Mouse (Mus musculus) T-helper 2 cell (primary cell): ENCODE data around the gene Ptpn11.
"Not testable (repeated sequence)": the region's sequence is repeated elsewhere in the genome, so short reads cannot be mapped to it uniquely, and the experiment has no call there.

ENCODE experiments used
- in situ Hi-C: fragments of 300-600 bp; cut with MboI, MseI; formaldehyde crosslinking; loops from one replicate; pipeline ENCODE4 v1.15.1; 2025; ENCODE audit warnings: high pct_unique_total_duplicates

The Ptpn11 gene

DNA sequence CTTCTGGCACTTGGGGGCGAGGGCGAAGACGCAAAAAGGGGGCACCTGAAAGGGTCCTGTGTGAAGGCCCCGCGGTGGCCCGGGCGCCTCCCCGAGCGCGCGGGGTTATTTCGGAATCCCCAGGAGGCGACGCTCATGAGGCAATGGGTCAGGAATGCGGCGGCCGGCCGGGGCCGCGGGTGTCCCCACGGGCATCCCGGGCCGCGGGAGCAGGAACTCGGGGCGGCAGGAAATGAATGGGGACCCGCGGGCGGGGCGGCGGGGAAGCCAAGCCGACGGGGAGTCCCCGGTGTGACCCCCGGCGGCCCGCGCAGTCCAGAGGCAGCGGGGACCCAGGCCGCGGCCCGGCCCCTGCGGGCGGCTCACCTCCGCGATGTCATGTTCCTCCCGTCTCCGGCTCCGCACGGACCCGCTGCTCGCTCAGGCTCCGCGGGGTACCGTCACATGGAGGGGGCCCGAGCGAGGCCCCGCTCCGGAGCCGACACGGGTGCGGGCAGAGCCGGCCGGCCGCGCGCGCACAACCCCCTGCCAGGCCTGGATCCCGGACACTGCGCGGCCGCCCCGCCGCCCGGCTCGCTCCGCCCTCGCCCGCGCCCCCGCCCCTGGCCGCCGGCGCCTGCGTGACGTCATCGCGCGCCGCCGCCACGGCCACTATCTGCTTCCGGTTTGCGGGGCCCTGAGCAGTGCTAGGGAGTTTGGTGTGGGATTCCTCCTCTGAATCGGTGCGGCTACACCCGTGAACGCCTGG lies at the start of gene Ptpn11:
Gene Ptpn11 (minus strand): TSS at position 562 of the 748 bp plus-strand sequence.
- in situ Hi-C loops = no loop called here

DNA sequence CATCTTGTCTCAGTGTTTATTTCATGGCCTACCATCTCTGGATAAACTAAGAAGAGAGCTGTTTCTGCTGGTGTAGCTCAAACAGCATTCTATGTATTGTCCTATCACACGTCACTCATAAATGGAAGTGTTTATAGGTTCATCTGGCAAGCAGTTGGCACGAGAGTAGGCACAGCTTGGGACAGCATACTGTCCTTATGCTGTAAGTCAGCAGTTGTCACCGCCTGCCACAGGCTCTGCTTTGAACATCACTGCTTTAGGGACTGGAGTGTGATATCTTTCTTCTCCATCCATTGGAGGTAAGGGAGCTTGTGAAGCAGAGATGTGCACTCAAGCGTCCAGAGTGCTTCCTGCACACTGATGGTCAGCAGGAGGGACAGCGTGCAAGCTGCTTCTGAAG lies 48.6 kb upstream of the Ptpn11 start:
- in situ Hi-C loops = no loop called here

GRCm38 (mm10) chr5:121238208-121238607 lies 47.0 kb upstream of the Ptpn11 start:
- in situ Hi-C loops = no loop called here

GRCm38 (mm10) chr5:121236171-121236570 lies 45.0 kb upstream of the Ptpn11 start:
- in situ Hi-C loops = no loop called here

DNA sequence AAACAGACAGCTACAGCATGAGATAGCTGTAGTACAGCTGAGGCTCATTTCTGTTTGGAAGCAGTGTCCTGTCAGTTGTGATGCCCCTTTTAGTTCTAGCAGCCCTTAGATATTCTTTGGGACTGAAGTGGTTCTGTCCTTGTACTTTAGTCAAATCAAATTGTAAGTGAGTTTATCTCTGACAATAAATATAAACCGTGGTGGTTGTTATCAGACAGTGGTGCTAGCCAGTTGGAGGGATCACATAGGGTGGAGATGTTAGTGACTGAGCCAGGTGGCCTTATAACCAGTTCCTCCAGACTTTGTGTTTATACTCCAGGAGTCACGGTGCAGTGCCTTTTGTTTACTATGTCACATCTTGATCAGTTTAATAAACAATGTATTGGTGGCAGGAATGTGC lies 42.5 kb upstream of the Ptpn11 start:
- in situ Hi-C loops = no loop called here

GRCm38 (mm10) chr5:121232789-121233188 lies 41.6 kb upstream of the Ptpn11 start:
- in situ Hi-C loops = no loop called here

GRCm38 (mm10) chr5:121230811-121231210 lies 39.6 kb upstream of the Ptpn11 start:
- in situ Hi-C loops = no loop called here

DNA sequence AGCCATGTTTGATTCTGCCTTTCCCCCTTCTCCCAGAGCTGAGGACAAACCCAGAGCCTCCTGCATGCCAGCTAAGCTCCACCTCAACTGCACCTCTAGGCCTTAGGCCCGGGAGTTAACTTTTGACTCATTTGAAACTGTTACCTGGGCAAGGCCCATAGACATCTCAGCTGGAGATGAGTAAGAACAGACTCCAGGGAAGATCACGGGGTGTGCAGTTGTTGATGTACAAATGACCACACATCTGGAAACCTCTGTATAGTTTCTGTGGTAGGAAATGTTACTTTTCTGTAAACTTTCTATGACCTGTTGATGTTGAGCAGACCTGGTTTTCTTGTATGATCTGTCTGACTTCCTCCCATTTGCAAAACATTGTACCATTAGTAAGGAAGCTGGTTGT lies 38.0 kb upstream of the Ptpn11 start:
- in situ Hi-C loops = no loop called here

DNA sequence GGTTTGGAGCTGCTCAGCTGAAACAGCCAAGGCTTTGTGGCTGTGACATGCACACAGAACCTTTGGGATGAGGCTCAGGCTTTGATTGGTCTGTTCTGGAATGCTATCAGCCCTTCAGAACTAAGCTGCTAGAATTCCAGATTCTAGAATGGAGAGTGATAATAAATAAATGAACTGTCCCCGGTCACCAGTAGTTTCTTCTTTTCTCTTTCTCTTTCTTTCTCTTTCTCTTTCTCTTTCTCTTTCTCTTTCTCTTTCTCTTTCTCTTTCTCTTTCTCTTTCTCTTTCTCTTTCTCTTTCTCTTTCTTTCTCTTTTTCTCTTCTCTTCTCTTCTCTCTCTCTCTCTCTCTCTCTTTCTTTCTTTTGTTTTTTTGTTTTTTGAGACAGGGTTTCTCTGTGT lies 36.1 kb upstream of the Ptpn11 start:
- in situ Hi-C loops = not testable (repeated sequence)

GRCm38 (mm10) chr5:121226845-121227244 lies 35.6 kb upstream of the Ptpn11 start:
- in situ Hi-C loops = no loop called here

GRCm38 (mm10) chr5:121226406-121226805 lies 35.2 kb upstream of the Ptpn11 start:
- in situ Hi-C loops = no loop called here

- in situ Hi-C loops = no loop called here
Observed at GRCm38 (mm10) chr5:121225854-121226253, 34.7 kb upstream of the Ptpn11 start.

DNA sequence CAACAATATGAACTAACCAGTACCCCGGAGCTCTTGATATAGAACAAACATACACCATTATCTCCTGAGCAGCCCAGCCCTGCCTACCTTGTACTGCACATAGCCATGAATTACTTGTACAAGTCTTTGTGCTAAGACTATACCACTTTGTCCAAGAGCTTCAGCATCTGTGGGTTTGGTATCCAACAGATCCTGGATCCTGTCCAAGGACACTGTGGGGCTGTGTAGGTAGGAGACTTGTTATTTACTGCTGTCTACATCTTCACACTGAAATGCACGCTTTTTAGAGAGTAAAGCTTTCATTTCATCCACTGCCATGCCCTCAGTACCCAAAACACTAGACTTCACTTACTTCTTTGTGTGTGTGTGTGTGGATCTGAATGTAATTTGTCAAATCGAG lies 33.7 kb upstream of the Ptpn11 start:
- in situ Hi-C loops = no loop called here

GRCm38 (mm10) chr5:121224020-121224419 lies 32.8 kb upstream of the Ptpn11 start:
- in situ Hi-C loops = not testable (repeated sequence)

- in situ Hi-C loops = no loop called here
Observed at GRCm38 (mm10) chr5:121221328-121221850, 30.2 kb upstream of the Ptpn11 start.

- in situ Hi-C loops = no loop called here
Observed at GRCm38 (mm10) chr5:121220732-121221301, 29.6 kb upstream of the Ptpn11 start.

DNA sequence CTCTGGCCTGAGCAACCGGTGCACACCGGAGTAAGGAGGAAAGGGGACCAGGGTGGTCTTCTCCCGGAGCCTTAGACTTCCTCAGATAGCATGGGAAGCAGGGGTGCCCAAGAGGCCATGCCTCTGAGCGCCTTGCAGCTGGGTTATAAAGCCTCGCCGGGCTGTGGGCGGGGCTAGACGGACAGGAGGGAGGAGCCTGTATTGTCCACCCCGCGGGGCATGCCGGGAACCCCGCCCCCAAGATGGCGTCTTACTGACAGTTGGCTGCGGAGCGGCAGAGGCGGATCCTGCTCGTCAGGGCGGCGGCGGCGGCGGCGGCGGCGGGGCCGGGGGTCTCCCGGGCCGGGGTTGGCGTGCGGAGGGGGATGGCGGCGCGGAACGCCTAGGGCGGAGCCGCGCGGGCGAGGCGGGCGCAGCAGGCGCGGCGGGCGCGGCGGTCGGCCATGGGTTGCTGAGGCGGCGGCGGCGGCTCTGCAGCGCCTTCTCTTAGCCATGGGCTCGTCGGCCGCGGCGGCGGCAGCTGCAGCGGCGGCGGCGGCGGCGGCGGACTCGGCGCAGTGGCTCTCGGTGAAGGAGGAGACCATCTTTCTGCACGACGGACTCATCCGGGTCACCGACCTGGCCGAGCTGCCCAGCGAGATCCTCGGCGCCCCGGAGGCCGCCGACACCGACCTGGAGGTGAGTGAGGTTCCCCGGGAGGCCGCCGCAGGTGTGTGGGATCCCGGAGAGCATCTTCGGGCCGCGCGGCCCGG lies 29.0 kb upstream of the Ptpn11 start, which contains the start of gene Hectd4:
Gene Hectd4 (plus strand): TSS at position 240 of the 752 bp plus-strand sequence.
- in situ Hi-C loops = loop anchor here (5.0 kb wide), 1 partner anchor 162 kb away; no protein-coding TSS in a partner anchor

- in situ Hi-C loops = loop anchor here (5.0 kb wide), 1 partner anchor 163 kb away; no protein-coding TSS in a partner anchor
Observed at GRCm38 (mm10) chr5:121219190-121219589, 28.0 kb upstream of the Ptpn11 start.

DNA sequence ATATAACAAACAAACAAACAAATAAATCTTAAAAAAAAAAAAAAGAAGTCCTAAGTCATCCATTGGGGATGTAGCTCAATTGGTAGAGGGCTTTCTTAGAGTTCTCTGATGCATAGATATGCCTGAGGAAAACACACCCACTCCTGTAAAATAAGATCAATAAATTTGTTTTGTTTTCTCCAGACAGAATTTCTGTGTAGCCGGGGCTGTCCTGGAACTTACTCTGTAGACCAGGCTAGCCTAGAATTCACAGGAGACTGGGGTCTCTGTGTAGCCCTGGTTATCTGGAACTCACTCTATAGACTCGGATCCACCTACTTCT lies 26.1 kb upstream of the Ptpn11 start:
- in situ Hi-C loops = loop anchor here (5.0 kb wide), 1 partner anchor 165 kb away; no protein-coding TSS in a partner anchor

DNA sequence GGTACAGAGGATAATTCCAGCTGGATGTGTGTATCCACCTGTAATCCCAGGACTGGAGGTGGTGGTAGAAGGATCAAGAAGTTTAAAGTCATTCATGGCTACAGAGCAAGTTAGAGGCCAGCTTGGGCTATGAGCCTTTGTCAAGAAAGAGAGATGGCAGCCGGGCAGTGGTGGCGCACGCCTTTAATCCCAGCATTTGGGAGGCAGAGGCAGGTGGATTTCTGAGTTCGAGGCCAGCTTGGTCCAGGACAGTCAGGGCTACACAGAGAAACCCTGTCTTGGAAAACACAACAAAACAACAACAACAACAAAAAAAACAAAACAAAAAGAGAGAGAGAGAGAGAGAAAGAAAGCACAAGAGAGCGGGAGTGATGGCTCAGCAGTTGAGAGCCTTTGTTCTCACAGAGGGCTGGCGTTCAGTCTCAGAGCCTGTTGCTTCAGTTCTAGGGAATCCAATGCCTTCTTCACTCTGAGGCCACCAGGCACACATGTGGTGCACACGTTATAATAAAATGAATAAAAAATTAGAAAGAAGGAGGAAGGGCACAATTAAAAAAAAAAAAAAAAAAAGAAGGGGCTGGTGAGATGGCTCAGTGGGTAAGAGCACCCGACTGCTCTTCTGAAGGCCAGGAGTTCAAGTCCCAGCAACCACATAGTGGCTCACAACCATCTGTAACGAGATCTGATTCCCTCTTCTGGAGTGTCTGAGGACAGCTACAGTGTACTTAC lies 25.6 kb upstream of the Ptpn11 start:
- in situ Hi-C loops = loop anchor here (5.0 kb wide), 1 partner anchor 166 kb away; no protein-coding TSS in a partner anchor

- in situ Hi-C loops = loop anchor here (5.0 kb wide), 1 partner anchor 166 kb away; no protein-coding TSS in a partner anchor
Observed at GRCm38 (mm10) chr5:121216126-121216446, 24.9 kb upstream of the Ptpn11 start.
